Mouse (Mus musculus): ENCODE results near the gene Mcm8. TPM values are rescaled to one million over a fixed set of nuclear protein-coding genes. Genes with fewer than 3 reads are reported as not detected.

Mcm8 gene
- polyA plus RNA-seq (2014; fragmentation: Nextera tagmentation; extraction: Ambion mirVana), result 26.1 and 26.8 TPM in 2 replicates

DNA sequence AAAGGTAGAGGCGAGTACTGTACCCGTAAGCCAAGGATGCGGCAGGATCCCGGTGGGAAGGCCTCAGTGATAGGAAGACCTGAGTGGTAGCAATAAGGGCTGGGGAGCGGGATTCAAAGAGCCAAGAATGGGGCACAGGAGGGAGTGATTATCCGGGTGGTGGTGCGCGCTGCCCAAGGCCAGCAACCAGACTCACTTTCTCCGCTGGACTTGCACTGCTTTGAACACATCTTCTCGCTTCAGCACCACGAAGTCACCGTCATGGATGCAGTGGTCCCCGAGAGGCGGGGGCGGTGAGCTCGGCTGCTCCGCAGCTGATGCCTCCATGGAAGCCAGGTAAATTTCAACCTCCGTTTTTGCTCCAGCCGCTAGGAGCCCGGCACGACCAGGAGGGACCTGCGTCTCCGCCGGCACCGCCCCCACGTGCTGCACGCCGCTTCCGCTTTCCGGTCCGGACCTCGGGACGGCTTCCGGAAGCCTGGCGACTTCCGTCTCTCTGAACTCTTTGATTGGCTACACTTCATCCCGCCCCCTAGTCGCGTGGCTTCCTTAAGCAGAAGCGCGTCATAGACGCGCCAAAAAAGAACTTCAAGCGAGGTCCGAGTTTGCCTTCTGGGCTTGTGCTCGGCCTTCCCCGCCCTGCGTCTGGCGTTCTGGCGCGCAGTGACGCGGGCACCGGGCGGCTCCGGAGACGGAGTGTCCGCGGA, at the start of gene Mcm8, which contains the start of gene Trmt6:
TSS of gene Mcm8 (plus strand) at position 534 of the 707 bp plus-strand sequence.
TSS of gene Trmt6 (minus strand) at position 448 of the 707 bp plus-strand sequence.
- Histone ChIP-seq H3K4me1 (ENCODE audit: control insufficient read depth, insufficient read depth, low read length) (0 out of 2 replicates have a peak, but pooled peaks cover 4% of the 10 kb centered on the region), H3K36me3 (ENCODE audit: control insufficient read depth, insufficient read depth, low read length) (0 out of 2 replicates have a peak, but pooled peaks cover 3% of the 10 kb centered on the region), H3K4me3 (ENCODE audit: low read depth, low read length) (peak within 1 kb of the TSS; percentile 67), H3K27ac (replicated peaks; ENCODE audit: low read depth, low read length) (peak within 1 kb of the TSS; percentile 49; the same call in 1 of the 2 replicates), H3K4me2 (ENCODE audit: low read depth, severe bottlenecking) (peak within 1 kb of the TSS; percentile 78), H3K9ac (ENCODE audit: low read length) (peak within 1 kb of the TSS; percentile 78), H3K9me3 (ENCODE audit: control insufficient read depth, low read length) (no peaks in the 10 kb centered on the region), H3K27me3 (ENCODE audit: control insufficient read depth, insufficient read depth, low read length) (no peaks in the 10 kb centered on the region)
- DNase-seq (ENCODE audit: low spot score) (peak; percentile 95), ATAC-seq (ENCODE audit: insufficient number of reproducible peaks, low FRiP score, low TSS enrichment, low read depth) (peak; percentile 100)
- under 1% methylated on average over 59 of the region's 59 CpGs for WGBS

DNA sequence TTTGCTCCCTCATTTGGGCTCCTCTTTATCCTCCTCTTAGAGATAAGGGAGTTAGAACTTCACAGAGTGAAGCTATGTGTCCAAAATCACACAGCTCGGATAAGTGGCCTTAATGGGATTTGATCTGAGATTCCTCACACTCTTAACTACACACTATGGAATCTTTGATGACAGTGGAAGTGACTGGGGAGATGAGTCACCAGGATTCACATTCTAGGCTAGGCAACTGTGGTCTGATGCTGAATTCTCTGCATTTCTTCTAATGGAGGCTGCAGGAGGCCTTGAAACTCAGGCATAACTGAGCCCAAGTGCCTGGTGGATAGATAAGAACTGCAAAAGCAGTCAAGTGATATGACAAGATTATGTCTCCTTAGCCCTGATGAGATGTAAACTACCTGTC, 45.1 kb upstream of the Mcm8 start:
- no peak overlapping the region for H3K9ac ChIP-seq (ENCODE audit: low read length)
- H3K4me1 ChIP-seq (ENCODE audit: control insufficient read depth, insufficient read depth, low read length), result no peaks in the 10 kb centered on the region
- ATAC-seq (ENCODE audit: insufficient number of reproducible peaks, low FRiP score, low TSS enrichment, low read depth) (no peak), DNase-seq (ENCODE audit: low spot score) (no peak)
- no peaks in the 10 kb centered on the region for H3K27me3 ChIP-seq (ENCODE audit: control insufficient read depth, insufficient read depth, low read length)
- H3K4me3 ChIP-seq (ENCODE audit: low read depth, low read length), result no peak overlapping the region
- no peak overlapping the region for H3K27ac ChIP-seq (replicated peaks; ENCODE audit: low read depth, low read length)
- no peaks in the 10 kb centered on the region for H3K9me3 ChIP-seq (ENCODE audit: control insufficient read depth, low read length)
- 72% methylated on average over 1 of the region's 1 CpGs for WGBS
- H3K4me2 ChIP-seq (ENCODE audit: low read depth, severe bottlenecking), result no peak overlapping the region
- no peaks in the 10 kb centered on the region for H3K36me3 ChIP-seq (ENCODE audit: control insufficient read depth, insufficient read depth, low read length)

- ATAC-seq (ENCODE audit: insufficient number of reproducible peaks, low FRiP score, low TSS enrichment, low read depth) (no peak), DNase-seq (ENCODE audit: low spot score) (no peak)
- Histone ChIP-seq H3K27ac (replicated peaks; ENCODE audit: low read depth, low read length) (no peak within 1 kb of the TSS), H3K9me3 (ENCODE audit: control insufficient read depth, low read length) (no peaks in the 10 kb centered on the region), H3K4me3 (ENCODE audit: low read depth, low read length) (peak within 1 kb of the TSS; percentile 36), H3K36me3 (ENCODE audit: control insufficient read depth, insufficient read depth, low read length) (no peaks in the 10 kb centered on the region), H3K4me1 (ENCODE audit: control insufficient read depth, insufficient read depth, low read length) (no peaks in the 10 kb centered on the region), H3K9ac (ENCODE audit: low read length) (no peak within 1 kb of the TSS), H3K4me2 (ENCODE audit: low read depth, severe bottlenecking) (peak within 1 kb of the TSS; percentile 65), H3K27me3 (ENCODE audit: control insufficient read depth, insufficient read depth, low read length) (peaks cover 4% of the 10 kb centered on the region; the same call in 1 of the 2 replicates)
- WGBS, result 7% methylated on average over 4 of the region's 4 CpGs
Observed at GRCm38 (mm10) chr2:132780978-132781377, 35.0 kb upstream of the Mcm8 start, which contains the start of gene Chgb. Gene Chgb, plus strand, starts transcription at chr2:132781278.

DNA sequence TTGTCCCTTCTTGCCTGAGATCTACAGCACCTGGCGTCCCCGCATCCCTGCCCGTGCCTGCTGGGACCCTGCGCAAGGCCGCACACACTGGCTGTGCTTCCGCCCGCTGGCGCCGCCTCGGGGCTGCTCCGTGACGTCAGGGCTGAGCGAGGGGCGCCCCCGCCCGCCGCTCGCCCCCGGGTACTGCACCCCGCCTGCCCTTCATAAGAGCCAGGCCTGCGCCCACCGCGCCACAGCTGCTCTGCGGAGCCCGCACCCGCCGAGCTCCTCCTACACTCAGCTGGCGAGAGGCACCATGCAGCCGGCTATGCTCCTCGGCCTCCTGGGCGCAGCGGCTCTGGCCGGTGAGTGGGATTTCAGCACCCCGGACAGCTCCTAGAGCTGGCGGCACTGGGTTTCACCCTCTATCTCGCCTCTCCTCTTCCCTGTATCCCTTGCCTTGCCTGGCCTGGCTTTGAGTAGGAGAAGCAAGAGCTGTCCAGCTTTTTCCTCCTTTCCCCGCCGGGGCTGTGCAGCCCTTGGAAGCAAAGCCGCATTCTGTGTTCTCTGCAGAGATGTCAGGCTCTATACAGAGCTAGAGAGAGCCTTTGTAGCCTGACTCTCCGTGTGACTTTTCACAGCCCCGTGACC, 34.4 kb upstream of the Mcm8 start:
- 2% methylated on average over 39 of the region's 41 CpGs for WGBS
- ATAC-seq (ENCODE audit: insufficient number of reproducible peaks, low FRiP score, low TSS enrichment, low read depth), result peak; percentile 99
- H3K9me3 ChIP-seq (ENCODE audit: control insufficient read depth, low read length), result no peaks in the 10 kb centered on the region
- H3K9ac ChIP-seq (ENCODE audit: low read length), result no peak overlapping the region
- H3K4me3 ChIP-seq (ENCODE audit: low read depth, low read length), result peak overlapping the region; percentile 36
- no peaks in the 10 kb centered on the region for H3K4me1 ChIP-seq (ENCODE audit: control insufficient read depth, insufficient read depth, low read length)
- H3K36me3 ChIP-seq (ENCODE audit: control insufficient read depth, insufficient read depth, low read length), result no peaks in the 10 kb centered on the region
- peak overlapping the region; percentile 65 for H3K4me2 ChIP-seq (ENCODE audit: low read depth, severe bottlenecking)
- peak; percentile 98 for DNase-seq (ENCODE audit: low spot score)
- no peak overlapping the region for H3K27ac ChIP-seq (replicated peaks; ENCODE audit: low read depth, low read length)
- H3K27me3 ChIP-seq (ENCODE audit: control insufficient read depth, insufficient read depth, low read length), result peaks cover 4% of the 10 kb centered on the region; the same call in 1 of the 2 replicates

- Histone ChIP-seq H3K27me3 (ENCODE audit: control insufficient read depth, insufficient read depth, low read length) (peaks cover 4% of the 10 kb centered on the region; the same call in 1 of the 2 replicates), H3K27ac (replicated peaks; ENCODE audit: low read depth, low read length) (no peak overlapping the region), H3K4me2 (ENCODE audit: low read depth, severe bottlenecking) (no peak overlapping the region), H3K4me3 (ENCODE audit: low read depth, low read length) (no peak overlapping the region), H3K4me1 (ENCODE audit: control insufficient read depth, insufficient read depth, low read length) (no peaks in the 10 kb centered on the region), H3K36me3 (ENCODE audit: control insufficient read depth, insufficient read depth, low read length) (no peaks in the 10 kb centered on the region), H3K9me3 (ENCODE audit: control insufficient read depth, low read length) (no peaks in the 10 kb centered on the region), H3K9ac (ENCODE audit: low read length) (no peak overlapping the region)
- DNase-seq (ENCODE audit: low spot score), result no peak
- WGBS, result 78% methylated on average over 6 of the region's 6 CpGs
- no peak for ATAC-seq (ENCODE audit: insufficient number of reproducible peaks, low FRiP score, low TSS enrichment, low read depth)
Observed at GRCm38 (mm10) chr2:132784039-132784438, 31.9 kb upstream of the Mcm8 start.

GRCm38 (mm10) chr2:132793441-132794203, 22.3 kb upstream of the Mcm8 start:
- no peak overlapping the region for H3K9ac ChIP-seq (ENCODE audit: low read length)
- no peaks in the 10 kb centered on the region for H3K36me3 ChIP-seq (ENCODE audit: control insufficient read depth, insufficient read depth, low read length)
- H3K4me1 ChIP-seq (ENCODE audit: control insufficient read depth, insufficient read depth, low read length), result no peaks in the 10 kb centered on the region
- no peaks in the 10 kb centered on the region for H3K9me3 ChIP-seq (ENCODE audit: control insufficient read depth, low read length)
- 85% methylated on average over 19 of the region's 19 CpGs for WGBS
- no peak overlapping the region for H3K27ac ChIP-seq (replicated peaks; ENCODE audit: low read depth, low read length)
- DNase-seq (ENCODE audit: low spot score), result no peak
- no peaks in the 10 kb centered on the region for H3K27me3 ChIP-seq (ENCODE audit: control insufficient read depth, insufficient read depth, low read length)
- no peak overlapping the region for H3K4me3 ChIP-seq (ENCODE audit: low read depth, low read length)
- no peak overlapping the region for H3K4me2 ChIP-seq (ENCODE audit: low read depth, severe bottlenecking)
- no peak for ATAC-seq (ENCODE audit: insufficient number of reproducible peaks, low FRiP score, low TSS enrichment, low read depth)

DNA sequence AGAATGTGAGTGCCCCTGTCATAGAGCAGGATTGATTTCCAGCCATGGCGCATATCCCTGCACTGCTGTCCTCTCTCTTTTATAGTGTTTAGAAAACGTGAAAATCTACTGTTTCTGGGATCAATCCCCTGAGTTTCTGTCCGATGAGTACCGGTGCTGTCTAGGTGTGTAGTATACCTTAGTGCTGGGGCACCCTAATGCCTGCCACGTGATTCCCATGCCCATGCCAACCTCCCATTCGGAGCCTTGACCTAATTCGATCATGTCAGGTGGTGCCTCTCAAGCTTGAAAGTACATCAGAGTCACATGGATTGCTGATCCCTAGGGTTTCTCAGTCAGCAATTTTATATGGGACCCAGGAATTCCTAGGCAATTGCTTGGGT, 21.7 kb upstream of the Mcm8 start:
- Histone ChIP-seq H3K9ac (ENCODE audit: low read length) (no peak overlapping the region), H3K36me3 (ENCODE audit: control insufficient read depth, insufficient read depth, low read length) (no peaks in the 10 kb centered on the region), H3K27me3 (ENCODE audit: control insufficient read depth, insufficient read depth, low read length) (no peaks in the 10 kb centered on the region), H3K4me3 (ENCODE audit: low read depth, low read length) (no peak overlapping the region), H3K4me1 (ENCODE audit: control insufficient read depth, insufficient read depth, low read length) (no peaks in the 10 kb centered on the region), H3K9me3 (ENCODE audit: control insufficient read depth, low read length) (no peaks in the 10 kb centered on the region), H3K4me2 (ENCODE audit: low read depth, severe bottlenecking) (no peak overlapping the region), H3K27ac (replicated peaks; ENCODE audit: low read depth, low read length) (no peak overlapping the region)
- ATAC-seq (ENCODE audit: insufficient number of reproducible peaks, low FRiP score, low TSS enrichment, low read depth) (no peak), DNase-seq (ENCODE audit: low spot score) (no peak)
- WGBS, result 88% methylated on average over 7 of the region's 7 CpGs

DNA sequence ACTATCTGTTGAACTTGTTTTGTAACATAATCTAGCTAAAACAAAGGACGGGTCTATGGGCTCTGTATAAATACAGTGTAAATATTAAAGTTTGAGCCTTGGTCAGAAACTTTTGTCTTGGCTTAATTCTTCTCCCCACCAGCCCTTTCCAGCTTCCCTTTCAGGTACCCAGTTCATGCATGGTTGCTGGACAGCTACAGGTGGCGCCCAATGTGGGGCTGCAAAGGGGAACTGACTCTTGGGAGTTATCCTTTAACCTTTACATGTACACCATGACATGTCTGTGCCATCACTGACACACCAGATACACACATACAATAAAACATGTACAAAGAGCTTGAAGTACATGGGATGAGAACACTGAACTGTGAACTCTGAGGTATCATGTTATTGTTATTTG, 13.0 kb upstream of the Mcm8 start:
- H3K36me3 ChIP-seq (ENCODE audit: control insufficient read depth, insufficient read depth, low read length), result peaks cover 20% of the 10 kb centered on the region

More for the DNA sequence above, 13.0 kb upstream of the Mcm8 start:
- ATAC-seq (ENCODE audit: insufficient number of reproducible peaks, low FRiP score, low TSS enrichment, low read depth), result no peak
- H3K4me1 ChIP-seq (ENCODE audit: control insufficient read depth, insufficient read depth, low read length), result no peaks in the 10 kb centered on the region
- WGBS, result 87% methylated on average over 2 of the region's 2 CpGs
- H3K9ac ChIP-seq (ENCODE audit: low read length), result no peak overlapping the region
- H3K4me2 ChIP-seq (ENCODE audit: low read depth, severe bottlenecking), result no peak overlapping the region
- no peaks in the 10 kb centered on the region for H3K9me3 ChIP-seq (ENCODE audit: control insufficient read depth, low read length)
- no peak for DNase-seq (ENCODE audit: low spot score)
- no peaks in the 10 kb centered on the region for H3K27me3 ChIP-seq (ENCODE audit: control insufficient read depth, insufficient read depth, low read length)
- H3K27ac ChIP-seq (replicated peaks; ENCODE audit: low read depth, low read length), result no peak overlapping the region
- no peak overlapping the region for H3K4me3 ChIP-seq (ENCODE audit: low read depth, low read length)
